Mouse (Mus musculus): Measurements from ENCODE around the gene Smr2. TPM values are rescaled to one million over a fixed set of nuclear protein-coding genes. Genes with fewer than 3 reads are reported as not detected.

Smr2 gene
- total RNA-seq (2023), result not detected

DNA sequence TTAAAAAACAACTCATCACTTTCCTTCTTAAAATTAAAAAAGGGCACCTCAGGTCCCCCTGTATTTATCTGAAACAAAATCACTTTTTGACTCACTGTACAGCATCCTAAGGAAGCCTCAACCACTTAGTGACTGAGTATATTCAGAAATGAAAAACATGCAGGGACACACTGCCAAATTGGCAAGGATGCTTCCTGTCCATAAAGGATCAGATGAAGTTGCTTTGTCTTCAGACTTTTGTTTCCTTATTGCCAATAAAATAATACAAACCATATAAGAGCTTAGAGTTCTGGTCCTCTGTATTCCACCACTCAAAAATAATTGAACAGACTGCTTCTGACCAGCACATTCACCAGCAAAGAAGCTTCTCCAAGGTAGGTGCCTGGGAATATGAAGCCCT is at the start of gene Smr2:
Gene Smr2 (plus strand): TSS at position 301 of the 400 bp plus-strand sequence.

DNA sequence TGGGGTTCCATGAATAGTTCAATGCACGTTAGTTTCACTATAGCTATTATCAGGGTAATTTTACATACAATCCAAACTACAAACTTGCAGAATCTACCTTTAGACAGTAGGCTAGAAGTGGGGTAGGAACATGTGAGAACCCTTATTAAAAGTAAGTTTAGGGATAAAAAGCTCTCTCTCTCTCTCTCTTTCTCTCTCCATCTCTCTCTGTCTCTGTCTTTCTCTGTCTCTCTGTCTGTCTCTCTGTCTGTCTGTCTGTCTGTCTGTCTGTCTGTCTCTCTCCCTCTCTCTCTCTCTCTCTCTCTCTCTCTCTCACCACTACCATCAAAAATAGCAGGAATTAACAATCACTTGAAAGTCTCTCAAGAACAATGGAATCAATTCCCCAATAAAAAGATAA is 25.1 kb downstream of the Smr2 start, which contains the start of gene Gm11116:
Gene Gm11116 (minus strand): TSS at position 101 of the 400 bp plus-strand sequence.

DNA sequence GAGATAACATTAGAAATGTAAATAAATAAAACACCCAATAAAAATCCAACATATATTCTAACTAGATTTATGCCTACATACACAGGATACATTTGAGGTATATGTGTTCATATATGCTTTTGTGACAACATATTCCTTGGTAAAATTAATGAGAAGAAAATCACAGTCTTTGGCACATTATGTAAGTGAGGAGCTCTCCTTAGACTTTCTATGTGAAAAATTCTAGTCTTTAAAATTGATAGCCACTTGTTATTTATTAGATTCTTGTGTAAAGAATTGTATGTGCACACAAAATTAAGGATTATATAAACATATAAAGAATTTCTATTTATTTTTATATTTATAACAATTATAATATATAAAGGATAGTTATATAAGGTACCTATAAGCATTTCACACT is 67.6 kb downstream of the Smr2 start, which contains the start of gene Gm11115:
Gene Gm11115 (minus strand): TSS at position 101 of the 400 bp plus-strand sequence.

Other genes with a start within 250 kb of the Smr2 start
- not detected for gene Odam, start 201.5 kb upstream of the Smr2 start, total RNA-seq (2023)
- gene Csn3, start 161.0 kb upstream of the Smr2 start, total RNA-seq (2023), result not detected
- not detected for gene 2310003L06Rik, start 117.1 kb upstream of the Smr2 start, total RNA-seq (2023)
- gene Gm28434, start 117.0 kb upstream of the Smr2 start, total RNA-seq (2023), result not detected
- not detected for gene Cabs1, start 107.1 kb upstream of the Smr2 start, total RNA-seq (2023)
- not detected for gene Smr3a, start 84.0 kb upstream of the Smr2 start, total RNA-seq (2023)
- not detected for gene Gm11116, start 25.0 kb downstream of the Smr2 start, total RNA-seq (2023)
- not detected for gene Gm11115, start 67.5 kb downstream of the Smr2 start, total RNA-seq (2023)
- not detected for gene Gm7714, start 182.4 kb downstream of the Smr2 start, total RNA-seq (2023)
- gene Prol1, start 230.8 kb downstream of the Smr2 start, total RNA-seq (2023), result not detected

Measured in B cell, adult 67 days (primary cell).